11 mouse cellular contexts compared by ENCODE assay signal in genomic region chr19:5429806-5430205, GRCm38 (mm10). TPM values are rescaled to one million over a fixed set of nuclear protein-coding genes. Genes with fewer than 3 reads are reported as not detected.
DNase-seq lines count a peak whose midpoint lies in the region; ATAC-seq lines count a peak whose summit lies in the region.
"Had no signal": no experiment of that assay in that cellular context is flagged by ENCODE, and none has a peak within 500 bp of the region (broad histone marks: within the 10 kb centered on the region; RNA-seq: fewer than 3 reads in every experiment).

No protein-coding gene starts in this region.

- H3K4me2 ChIP-seq in intestine, embryonic 16.5 days (ENCODE audit: low read depth, low read length) = no peak overlapping the region
- H3K4me2 ChIP-seq: embryonic facial prominence, embryonic 12.5 days had no signal

- no peak overlapping the region for H3K9ac ChIP-seq in intestine, embryonic 16.5 days (ENCODE audit: low read depth, low read length)
- H3K9ac ChIP-seq: embryonic facial prominence, embryonic 12.5 days had no signal

- no peaks in the 10 kb centered on the region for H3K27me3 ChIP-seq in intestine, embryonic 16.5 days (replicated peaks; ENCODE audit: control insufficient read depth, insufficient read depth, low read length)
- H3K27me3 ChIP-seq: embryonic facial prominence, embryonic 12.5 days had no signal

- no peaks in the 10 kb centered on the region for H3K9me3 ChIP-seq in intestine, embryonic 16.5 days (ENCODE audit: control insufficient read depth, low read length)
- H3K9me3 ChIP-seq: embryonic facial prominence, embryonic 12.5 days had no signal

- H3K4me3 ChIP-seq in intestine, embryonic 16.5 days (ENCODE audit: low read length) = no peak overlapping the region
- H3K4me3 ChIP-seq: embryonic facial prominence, embryonic 12.5 days had no signal

- peaks cover 9% of the 10 kb centered on the region; the same call in 1 of the 2 replicates for H3K36me3 ChIP-seq in intestine, embryonic 16.5 days (ENCODE audit: control insufficient read depth, insufficient read depth, low read length)

- ATAC-seq in intestine, embryonic 16.5 days = no peak

- WGBS in intestine, embryonic 16.5 days = 58% methylated on average over 8 of the region's 8 CpGs

- no peak overlapping the region for H3K27ac ChIP-seq in intestine, embryonic 16.5 days (ENCODE audit: low read length)
- H3K27ac ChIP-seq: embryonic facial prominence, embryonic 12.5 days had no signal

- DNase-seq in cerebellum, adult 11-12 months = peak; percentile 70
- DNase-seq in cerebellum, postnatal 4 days (ENCODE audit: low spot score in 2 of 2) = no peak
- DNase-seq in thymus, postnatal 4 days = peak; percentile 24
- no peak for DNase-seq in thymus, postnatal 14 days
- DNase-seq in gastrocnemius, postnatal 25 days = peak; percentile 80
- DNase-seq in layer of hippocampus, adult 18-20 months (ENCODE audit: low spot score in 2 of 2) = no peak
- DNase-seq in frontal cortex, postnatal 14 days (ENCODE audit: low spot score in 2 of 2) = no peak

- peaks cover 22% of the 10 kb centered on the region for H3K4me1 ChIP-seq in intestine, embryonic 16.5 days (ENCODE audit: control insufficient read depth, insufficient read depth, low read length)

RNA-seq across cellular contexts. Expression of gene AI837181, which starts 4.9 kb away (rescaled TPM):
- total RNA-seq in gastrocnemius, postnatal 25 days (2021) = 10 to 100 TPM; 32.1 to 33.5 TPM
- 10 to 100 TPM; 74.7 to 75.3 TPM for total RNA-seq in layer of hippocampus, adult 18-20 months (2021)
- polyA plus RNA-seq in intestine, embryonic 16.5 days (2015; fragmentation: Nextera tagmentation; extraction: Ambion mirVana) = 10.2 and 16.8 TPM in 2 replicates

RNA-seq across cellular contexts. Expression of gene Drap1, which starts 5.0 kb away (rescaled TPM):
- total RNA-seq in gastrocnemius, postnatal 25 days (2021) = 100 to 1,000 TPM; 473 to 502 TPM
- total RNA-seq in layer of hippocampus, adult 18-20 months (2021) = 100 to 1,000 TPM; 347 to 383 TPM
- polyA plus RNA-seq in intestine, embryonic 16.5 days (2015; fragmentation: Nextera tagmentation; extraction: Ambion mirVana) = 175 and 180 TPM in 2 replicates

RNA-seq across cellular contexts. Expression of gene Fosl1, which starts 17.5 kb away (rescaled TPM):
- not detected for total RNA-seq in gastrocnemius, postnatal 25 days (2021)
- total RNA-seq in layer of hippocampus, adult 18-20 months (2021) = not detected
- not detected in 2 replicates for polyA plus RNA-seq in intestine, embryonic 16.5 days (2015; fragmentation: Nextera tagmentation; extraction: Ambion mirVana)
- total RNA-seq: left cerebral cortex, postnatal 36 days had no signal
- polyA plus RNA-seq: embryonic facial prominence, embryonic 12.5 days; heart, embryonic 14.5 days had no signal

RNA-seq across cellular contexts. Expression of gene Tsga10ip, which starts 27.5 kb away (rescaled TPM):
- total RNA-seq in gastrocnemius, postnatal 25 days (2021) = 1 to 10 TPM in 1 of 2 experiments, not detected in 1; 1.2 TPM
- under 1 TPM; 0.30 TPM for total RNA-seq in layer of hippocampus, adult 18-20 months (2021)
- 5.9 and 6.3 TPM in 2 replicates for polyA plus RNA-seq in intestine, embryonic 16.5 days (2015; fragmentation: Nextera tagmentation; extraction: Ambion mirVana)
- total RNA-seq: left cerebral cortex, postnatal 36 days had no signal

RNA-seq across cellular contexts. Expression of gene Ccdc85b, which starts 27.9 kb away (rescaled TPM):
- 1 to 10 TPM; 4.5 to 6.6 TPM for total RNA-seq in gastrocnemius, postnatal 25 days (2021)
- total RNA-seq in layer of hippocampus, adult 18-20 months (2021) = 10 to 100 TPM; 36.5 to 37.0 TPM
- polyA plus RNA-seq in intestine, embryonic 16.5 days (2015; fragmentation: Nextera tagmentation; extraction: Ambion mirVana) = 5.0 and 5.4 TPM in 2 replicates

Comparison
In these comparisons a context has a peak if more than half of its experiments do, and no peak if none do; other contexts are left out.
1. DNase-seq: peak in cerebellum, adult 11-12 months (single experiment), thymus, postnatal 4 days (single experiment) and gastrocnemius, postnatal 25 days (single experiment); none in cerebellum, postnatal 4 days (0 of 2), thymus, postnatal 14 days (single experiment), layer of hippocampus, adult 18-20 months (0 of 2) and frontal cortex, postnatal 14 days (0 of 2).